Mouse (Mus musculus) hindbrain, embryonic 15.5 days (tissue): ENCODE measurements around the gene Inhbb. TPM values are rescaled to one million over a fixed set of nuclear protein-coding genes. Genes with fewer than 3 reads are reported as not detected.

Experiments
- polyA plus RNA-seq: library from polyadenylated mRNA; unstranded; fragments of >200 nt; fragmentation: Nextera tagmentation; extraction: Ambion mirVana; gene quantifications from 2 replicates; pipeline ENCODE4 v1.2.1, GENCODE M21; 2015

Gene Inhbb
- polyA plus RNA-seq, 1 experiment from 2014 or later, result 3.0 TPM

Other genes with a start within 250 kb of the Inhbb start
- 63.1 and 64.7 TPM in 2 replicates for gene Ralb, start 82.5 kb upstream of the Inhbb start, polyA plus RNA-seq
- 17.3 and 19.1 TPM in 2 replicates for gene Tmem185b, start 103.9 kb upstream of the Inhbb start, polyA plus RNA-seq
- 17.6 and 20.6 TPM in 2 replicates for gene Epb41l5, start 226.8 kb upstream of the Inhbb start, polyA plus RNA-seq